Mouse (Mus musculus) kidney, adult 9 months (tissue): ENCODE data around the gene Ltbp1.

Experiments
- DNase-seq: peaks from one replicate; pipeline ENCODE4 v3.0.0; 2022

The Ltbp1 gene

GRCm38 (mm10) chr17:75005685-75006680 lies 615 bp downstream of the Ltbp1 start:
- DNase-seq, result peak; percentile 13

- DNase-seq, result no peak
Observed at GRCm38 (mm10) chr17:75010955-75011354, 5.6 kb downstream of the Ltbp1 start.

- no peak for DNase-seq
Observed at GRCm38 (mm10) chr17:75013211-75013610, 7.8 kb downstream of the Ltbp1 start.

- DNase-seq, result no peak
Observed at GRCm38 (mm10) chr17:75013868-75014267, 8.5 kb downstream of the Ltbp1 start.

GRCm38 (mm10) chr17:75014601-75015356 lies 9.4 kb downstream of the Ltbp1 start:
- no peak for DNase-seq

- DNase-seq, result no peak
Observed at GRCm38 (mm10) chr17:75015546-75015945, 10.2 kb downstream of the Ltbp1 start.

- DNase-seq, result peak; percentile 24
Observed at GRCm38 (mm10) chr17:75017423-75017822, 12.1 kb downstream of the Ltbp1 start.

- DNase-seq, result no peak
Observed at GRCm38 (mm10) chr17:75018142-75018541, 12.8 kb downstream of the Ltbp1 start.

GRCm38 (mm10) chr17:75020026-75020425 lies 14.7 kb downstream of the Ltbp1 start:
- no peak for DNase-seq

- peak; percentile 41 for DNase-seq
Observed at GRCm38 (mm10) chr17:75020619-75021018, 15.3 kb downstream of the Ltbp1 start.

GRCm38 (mm10) chr17:75027358-75028131 lies 22.2 kb downstream of the Ltbp1 start:
- DNase-seq, result no peak

GRCm38 (mm10) chr17:75033356-75033755 lies 28.0 kb downstream of the Ltbp1 start:
- DNase-seq, result no peak

- DNase-seq, result no peak
Observed at GRCm38 (mm10) chr17:75033872-75034615, 28.7 kb downstream of the Ltbp1 start.

- no peak for DNase-seq
Observed at GRCm38 (mm10) chr17:75036881-75037280, 31.5 kb downstream of the Ltbp1 start.

- peak; percentile 36 for DNase-seq
Observed at GRCm38 (mm10) chr17:75039017-75039416, 33.6 kb downstream of the Ltbp1 start.

- DNase-seq, result no peak
Observed at GRCm38 (mm10) chr17:75049366-75049969, 44.1 kb downstream of the Ltbp1 start.

GRCm38 (mm10) chr17:75051440-75051925 lies 46.1 kb downstream of the Ltbp1 start:
- no peak for DNase-seq

GRCm38 (mm10) chr17:75055235-75055634 lies 49.9 kb downstream of the Ltbp1 start:
- no peak for DNase-seq

- no peak for DNase-seq
Observed at GRCm38 (mm10) chr17:75055961-75056360, 50.6 kb downstream of the Ltbp1 start.

GRCm38 (mm10) chr17:75056631-75057030 lies 51.3 kb downstream of the Ltbp1 start:
- DNase-seq, result no peak

GRCm38 (mm10) chr17:75066340-75066739 lies 61.0 kb downstream of the Ltbp1 start:
- DNase-seq, result no peak

- peak; percentile 54 for DNase-seq
Observed at GRCm38 (mm10) chr17:75067314-75067713, 61.9 kb downstream of the Ltbp1 start.
